Mouse (Mus musculus): ENCODE results near the gene Cst13.

The Cst13 gene

DNA sequence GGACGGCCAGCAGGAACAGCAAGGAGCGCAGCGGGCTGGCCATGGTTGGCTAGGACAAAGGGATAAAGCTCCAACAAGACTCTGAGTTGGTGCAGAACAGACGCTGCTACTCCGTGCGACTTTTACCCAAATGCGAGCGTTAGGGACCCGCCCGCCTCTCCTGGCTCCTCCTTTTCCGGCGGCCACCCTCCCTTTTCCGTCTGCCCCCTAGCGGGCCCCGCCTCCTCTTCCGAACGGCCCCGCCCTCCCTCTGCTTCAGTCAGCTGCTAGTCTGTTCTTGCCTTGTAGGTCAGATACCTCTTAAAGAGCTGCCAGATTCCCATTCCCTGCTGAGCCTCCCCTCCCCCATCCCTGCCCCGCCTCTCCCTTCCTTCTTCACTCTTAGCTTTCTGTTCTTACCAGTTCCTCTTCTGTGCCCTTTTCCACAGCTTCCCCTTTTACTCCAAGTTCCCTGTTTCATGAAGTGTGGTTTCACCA is 55.5 kb downstream of the Cst13 start, which contains the start of gene Cst3:
TSS of gene Cst3 (minus strand) at position 358 of the 477 bp plus-strand sequence.
- peak; percentile 90 for DNase-seq

DNA sequence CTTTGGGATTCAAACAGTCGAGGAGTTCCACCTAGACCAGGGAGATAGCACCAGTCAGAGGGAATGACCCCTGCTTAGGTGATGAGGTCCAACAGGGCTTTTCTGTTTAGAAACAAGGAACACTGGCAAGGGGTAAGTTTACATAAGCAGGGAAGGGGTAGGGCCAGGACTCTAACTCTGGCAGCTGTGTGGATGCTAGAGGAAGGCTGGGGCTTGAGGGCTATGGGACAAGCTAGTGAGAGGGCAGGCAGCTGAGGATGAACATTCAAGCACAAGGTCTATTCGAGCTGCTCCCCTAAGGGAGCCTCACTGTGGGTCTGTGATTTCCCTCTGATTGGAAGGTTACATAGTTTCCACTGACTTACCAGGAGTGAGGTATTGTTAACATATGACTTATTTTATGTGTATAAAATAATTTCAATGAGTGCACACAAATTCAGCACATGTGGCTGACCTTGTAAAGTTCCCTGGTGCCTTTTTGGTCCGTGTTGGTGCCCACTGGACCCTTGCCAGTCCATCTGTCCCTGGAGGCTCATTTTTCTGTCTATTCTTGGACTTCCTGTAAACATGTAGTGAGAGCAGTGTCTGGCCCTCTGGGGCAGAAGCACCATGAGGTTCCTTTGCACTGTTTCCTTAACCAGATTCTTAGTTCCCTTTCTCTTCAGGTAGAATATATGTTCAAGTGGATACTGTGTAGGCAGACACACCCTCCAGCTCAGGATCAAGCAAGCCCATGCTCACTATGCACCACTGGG is 57.3 kb downstream of the Cst13 start:
- no peak for DNase-seq

DNA sequence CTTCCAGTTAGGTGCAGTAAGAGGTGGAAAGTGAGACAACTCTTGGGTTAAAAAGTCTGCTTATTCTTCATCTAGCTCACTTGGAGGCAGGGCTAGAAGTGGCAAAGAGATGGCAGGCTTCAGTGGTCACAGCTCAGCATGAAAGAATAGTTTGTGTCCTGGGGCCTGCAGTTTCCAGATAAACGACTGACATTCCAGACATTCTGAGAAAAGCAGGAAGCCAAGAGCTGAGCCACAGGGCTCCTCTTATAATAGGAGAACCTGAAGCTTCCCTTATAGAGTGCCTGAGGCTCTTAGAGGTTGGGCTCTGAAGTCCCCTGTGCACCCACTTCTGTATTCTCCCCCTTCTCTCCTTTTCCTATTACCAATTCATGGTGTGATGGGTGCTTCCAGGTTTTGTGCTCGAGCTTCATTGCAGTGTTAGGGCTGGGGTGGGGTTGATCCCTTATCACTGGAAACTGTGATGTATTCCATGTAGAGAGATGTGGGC is 58.8 kb downstream of the Cst13 start:
- DNase-seq = no peak

DNA sequence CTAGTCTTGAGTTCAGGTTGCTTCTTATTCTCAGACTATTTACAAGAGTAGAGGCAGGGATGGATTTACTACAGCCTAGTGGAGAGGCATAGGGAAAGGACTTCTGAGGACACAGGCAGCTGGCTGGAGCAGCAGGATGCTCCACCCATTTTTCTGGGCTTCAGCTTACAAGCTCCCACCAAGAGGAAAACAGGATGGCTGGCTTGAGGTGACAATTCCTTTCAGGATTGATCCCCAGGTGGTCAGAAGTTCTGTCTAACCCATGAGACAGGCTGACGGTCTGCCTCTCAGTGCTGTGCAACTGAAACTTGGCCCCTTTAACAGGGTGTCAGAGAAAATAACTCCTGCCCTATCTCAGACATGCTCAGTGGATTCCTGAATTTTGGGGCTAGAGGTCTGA is 59.3 kb downstream of the Cst13 start:
- no peak for DNase-seq

All from thymus, postnatal 36 days (tissue).